Mouse (Mus musculus) liver, embryonic 14.5 days (tissue): Measurements from ENCODE around the gene Gucd1.

Experiments
- CTCF ChIP-seq: IDR thresholded peaks from 2 replicates; pipeline ENCODE4 v1.5.1; 2016; ENCODE audit warnings: antibody characterized with exemption, low read depth, control low read depth
- EP300 ChIP-seq: IDR thresholded peaks from 2 replicates; pipeline ENCODE4 v1.6.1; 2016; ENCODE audit warnings: antibody characterized with exemption, low read depth

GRCm38 (mm10) chr10:75364796-75365195, 153.0 kb downstream of the Gucd1 start:
- TF ChIP-seq CTCF (no peak), EP300 (no peak)
